Comparison of ENCODE assay signal across 11 mouse cellular contexts in genomic region chrX:48435477-48435900, GRCm38 (mm10). TPM values are rescaled to one million over a fixed set of nuclear protein-coding genes. Genes with fewer than 3 reads are reported as not detected.
A peak's percentile ranks its signal among the peaks of the same experiment; 100 is the strongest.
DNase-seq lines count a peak whose midpoint lies in the region; ATAC-seq and TF ChIP-seq lines count a peak whose summit lies in the region.
"Had no signal": no experiment of that assay in that cellular context is flagged by ENCODE, and none has a peak within 500 bp of the region (broad histone marks: within the 10 kb centered on the region; RNA-seq: fewer than 3 reads in every experiment).

No protein-coding gene starts in this region.

- no peaks in the 10 kb centered on the region for H3K9me3 ChIP-seq in CH12.LX (replicated peaks; ENCODE audit: low read length)
- H3K9me3 ChIP-seq in hindbrain, embryonic 10.5 days = no peaks in the 10 kb centered on the region
- H3K9me3 ChIP-seq: lung, embryonic 15.5 days had no signal

- TF ChIP-seq EP300 in CH12.LX (IDR thresholded peaks at IDR 0.05; ENCODE audit: low read length) = no peak

- peaks cover 32 to 70% of the 10 kb centered on the region in 2 experiments for H3K4me1 ChIP-seq in CH12.LX (ENCODE audit: control insufficient read depth in 1 of 2, insufficient read depth in 2 of 2)
- peaks cover 8% of the 10 kb centered on the region; the same call in 1 of the 2 replicates for H3K4me1 ChIP-seq in hindbrain, embryonic 10.5 days (replicated peaks)
- H3K4me1 ChIP-seq: lung, embryonic 15.5 days had no signal

- H3K9ac ChIP-seq in CH12.LX (ENCODE audit: insufficient read depth, low read depth) = no peak overlapping the region
- H3K9ac ChIP-seq: lung, embryonic 15.5 days had no signal

- ATAC-seq in granulocyte monocyte progenitor cell, adult 5-6 weeks (replicated peaks; ENCODE audit: poor library complexity, severe bottlenecking) = 0 out of 2 replicates have a peak, but pooled peaks have one; percentile 7
- ATAC-seq in megakaryocyte-erythroid progenitor cell, adult 5-6 weeks (replicated peaks; ENCODE audit: low FRiP score, low TSS enrichment, poor library complexity, severe bottlenecking) = peak; percentile 76
- ATAC-seq: hindbrain, postnatal 0 days had no signal

- H3K79me2 ChIP-seq in CH12.LX (replicated peaks; ENCODE audit: control insufficient read depth, extremely low read depth, insufficient read depth, poor library complexity, severe bottlenecking) = peaks cover 2% of the 10 kb centered on the region; the same call in 1 of the 2 replicates

- H3K27ac ChIP-seq in CH12.LX (ENCODE audit: insufficient read depth, low read depth) = peak overlapping the region; percentile 62
- no peak overlapping the region for H3K27ac ChIP-seq in hindbrain, embryonic 10.5 days
- H3K27ac ChIP-seq: hindbrain, postnatal 0 days; lung, embryonic 15.5 days had no signal

- DNase-seq in 416B (ENCODE audit: low read depth) (peak; percentile 70), CH12.LX (ENCODE audit: extremely low read depth) (no peak)
- DNase-seq in hindbrain, embryonic 10.5 days (ENCODE audit: low spot score) = no peak
- DNase-seq in right cerebral cortex, postnatal 10 days (ENCODE audit: low spot score in 2 of 2) = no peak
- DNase-seq in cerebellum, postnatal 4 days (ENCODE audit: low spot score in 2 of 2) = no peak
- DNase-seq: cerebellum, adult 2 months had no signal

- no peak for TF ChIP-seq RAD21 in CH12.LX (IDR thresholded peaks at IDR 0.05; ENCODE audit: low read depth, low read length)

- H3K4me3 ChIP-seq in CH12.LX (replicated peaks in 1 of 3; ENCODE audit: low read depth in 2 of 3, low read length in 2 of 3, poor library complexity in 1 of 3) = no peak overlapping the region
- no peak overlapping the region for H3K4me3 ChIP-seq in hindbrain, embryonic 10.5 days
- H3K4me3 ChIP-seq: lung, embryonic 15.5 days; myocyte had no signal

- in situ Hi-C loops in CH12.LX (cut with MboI; ENCODE audit: low pct_ligation_motif_present, low pct_unique_long_range_greater_than_20kb, low sequenced_read_pairs) = no loop called here

- dilution Hi-C loops in CH12.LX (cut with MboI; ENCODE audit: extremely low pct_ligation_motif_present, extremely low pct_unique_long_range_greater_than_20kb, low sequenced_read_pairs) = no loop called here

- WGBS in hindbrain, embryonic 10.5 days = 88% methylated on average over 9 of the region's 9 CpGs

- no peak for TF ChIP-seq POLR2A in CH12.LX (IDR thresholded peaks at IDR 0.05; ENCODE audit: low read depth, low read length)

- no peak for TF ChIP-seq CTCF in CH12.LX (conservative IDR thresholded peaks at IDR 0.05 in 1 of 2, IDR thresholded peaks at IDR 0.05 in 1 of 2; ENCODE audit: low read depth in 2 of 2, low read length in 2 of 2)

- H3K4me2 ChIP-seq in CH12.LX (ENCODE audit: insufficient read depth, low read depth, poor library complexity, severe bottlenecking) = peak overlapping the region; percentile 38; the same call in 1 of the 2 replicates
- H3K4me2 ChIP-seq: lung, embryonic 15.5 days had no signal

- peaks cover 0 to 3% of the 10 kb centered on the region in 2 experiments for H3K36me3 ChIP-seq in CH12.LX (replicated peaks in 1 of 2; ENCODE audit: control insufficient read depth in 1 of 2, insufficient read depth in 1 of 2, low read length in 1 of 2)
- no peaks in the 10 kb centered on the region for H3K36me3 ChIP-seq in hindbrain, embryonic 10.5 days
- H3K36me3 ChIP-seq: lung, embryonic 15.5 days had no signal

- no peaks in the 10 kb centered on the region for H3K27me3 ChIP-seq in CH12.LX (replicated peaks)
- no peaks in the 10 kb centered on the region for H3K27me3 ChIP-seq in hindbrain, embryonic 10.5 days (ENCODE audit: insufficient read depth, poor library complexity, severe bottlenecking)
- H3K27me3 ChIP-seq: lung, embryonic 15.5 days had no signal

TF ChIP-seq in CH12.LX, 34 proteins besides CTCF, POLR2A, EP300 and RAD21:
- TF ChIP-seq IRF4 (IDR thresholded peaks at IDR 0.05; ENCODE audit: low read depth, low read length) (peak; percentile 34; the same call in 1 of the 2 replicates), ZMIZ1 (IDR thresholded peaks at IDR 0.05; ENCODE audit: low read depth, low read length) (no peak), TCF12 (IDR thresholded peaks at IDR 0.05; ENCODE audit: low read depth, low read length) (peak; percentile 91), BHLHE40 (IDR thresholded peaks at IDR 0.05; ENCODE audit: low read depth, low read length) (peak; percentile 94), USF1 (IDR thresholded peaks at IDR 0.05; ENCODE audit: low read depth, low read length) (peak; percentile 71), USF2 (conservative IDR thresholded peaks at IDR 0.05; ENCODE audit: low read depth, low read length) (peak; percentile 55), PAX5 (IDR thresholded peaks at IDR 0.05; ENCODE audit: low read length) (no peak), ETS1 (conservative IDR thresholded peaks at IDR 0.05; ENCODE audit: low read depth, low read length) (peak; percentile 53)

RNA-seq across cellular contexts. Expression of gene Elf4, which starts 27.4 kb away (rescaled TPM):
- total RNA-seq in CH12.LX (2012; rRNA removed) (4.8 and 5.3 TPM in 2 replicates), CH12.LX (2014; rRNA removed) (0.82 and 1.4 TPM in 2 replicates)
- polyA plus RNA-seq in CH12.LX (2012; ENCODE audit: insufficient read length, low read depth) = 10.1 and 12.4 TPM in 2 replicates
- 45.1 and 47.2 TPM in 2 replicates for total RNA-seq in granulocyte monocyte progenitor cell, adult 5-6 weeks (2014; fragmentation: Nextera tagmentation)
- 12.7 and 13.8 TPM in 2 replicates for total RNA-seq in granulocyte monocyte progenitor cell, adult 5-6 weeks (2017)
- 24.2 and 26.0 TPM in 2 replicates for total RNA-seq in megakaryocyte-erythroid progenitor cell, adult 5-6 weeks (2014; fragmentation: Nextera tagmentation)
- total RNA-seq in megakaryocyte-erythroid progenitor cell, adult 5-6 weeks (2017) = 7.9 and 11.8 TPM in 2 replicates
- 2.6 and 2.8 TPM in 2 replicates for polyA plus RNA-seq in hindbrain, embryonic 10.5 days (2016; fragmentation: Nextera tagmentation; extraction: Ambion mirVana)
